26 mouse cellular contexts compared by ENCODE assay signal in the genomic region with DNA sequence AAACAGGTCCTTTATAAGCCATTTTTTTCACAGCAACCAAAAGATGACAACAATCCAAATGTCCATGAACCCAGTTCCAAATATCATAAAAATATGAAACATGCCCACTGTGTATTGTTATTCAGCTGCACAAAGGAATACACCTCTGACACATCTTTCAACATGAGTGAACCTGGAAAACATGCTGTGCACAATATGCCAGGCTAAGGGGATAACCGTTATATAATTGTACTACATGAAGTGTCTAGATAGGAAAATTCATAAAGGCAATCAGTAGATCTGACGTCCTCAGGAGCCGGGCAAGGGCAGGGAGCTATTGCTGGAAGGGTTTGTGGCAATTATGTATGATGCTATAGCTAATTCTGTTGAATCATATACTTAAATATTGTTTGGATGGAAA.
DNase-seq lines count a peak whose midpoint lies in the region; ATAC-seq lines count a peak whose summit lies in the region.
"Had no signal": no experiment of that assay in that cellular context is flagged by ENCODE, and none has a peak within 500 bp of the region (broad histone marks: within the 10 kb centered on the region; RNA-seq: fewer than 3 reads in every experiment).

No protein-coding gene starts in this region.

- H3K4me3 ChIP-seq in liver, embryonic 11.5 days (ENCODE audit: low read depth, low read length), result no peak overlapping the region
- no peak overlapping the region for H3K4me3 ChIP-seq in intestine, embryonic 16.5 days (ENCODE audit: low read length)
- H3K4me3 ChIP-seq: embryonic facial prominence, embryonic 10.5 days; embryonic facial prominence, embryonic 13.5 days; erythroblast, embryonic 14.5 days; forebrain, embryonic 12.5 days; forebrain, embryonic 15.5 days; heart, embryonic 12.5 days; heart, embryonic 15.5 days; hindbrain, embryonic 10.5 days; hindbrain, embryonic 13.5 days; intestine, embryonic 15.5 days had no signal

- no peaks in the 10 kb centered on the region for H3K36me3 ChIP-seq in liver, embryonic 11.5 days (ENCODE audit: control insufficient read depth, insufficient read depth, low read length)
- H3K36me3 ChIP-seq in intestine, embryonic 16.5 days (ENCODE audit: control insufficient read depth, insufficient read depth, low read length), result no peaks in the 10 kb centered on the region
- H3K36me3 ChIP-seq: embryonic facial prominence, embryonic 10.5 days; embryonic facial prominence, embryonic 13.5 days; forebrain, embryonic 12.5 days; forebrain, embryonic 15.5 days; heart, embryonic 12.5 days; heart, embryonic 15.5 days; hindbrain, embryonic 10.5 days; hindbrain, embryonic 13.5 days; intestine, embryonic 15.5 days had no signal

- ATAC-seq in liver, embryonic 11.5 days (replicated peaks; ENCODE audit: low FRiP score), result no peak
- no peak for ATAC-seq in intestine, embryonic 16.5 days
- ATAC-seq: CD4-positive, CD25-positive, alpha-beta regulatory T cell, adult 4 months; forebrain, embryonic 15.5 days; hindbrain, embryonic 16.5 days; intestine, embryonic 15.5 days had no signal

- 90% methylated on average over 3 of the region's 3 CpGs for WGBS in liver, embryonic 11.5 days
- 90% methylated on average over 3 of the region's 3 CpGs for WGBS in intestine, embryonic 16.5 days

- no peaks in the 10 kb centered on the region for H3K27me3 ChIP-seq in liver, embryonic 11.5 days (replicated peaks; ENCODE audit: control insufficient read depth, insufficient read depth, low read length)
- H3K27me3 ChIP-seq in intestine, embryonic 16.5 days (replicated peaks; ENCODE audit: control insufficient read depth, insufficient read depth, low read length), result no peaks in the 10 kb centered on the region
- H3K27me3 ChIP-seq: embryonic facial prominence, embryonic 13.5 days; forebrain, embryonic 12.5 days; forebrain, embryonic 15.5 days; heart, embryonic 12.5 days; heart, embryonic 15.5 days; hindbrain, embryonic 13.5 days; intestine, embryonic 15.5 days had no signal

- no peak overlapping the region for H3K9ac ChIP-seq in liver, embryonic 11.5 days (ENCODE audit: low read depth, low read length)
- H3K9ac ChIP-seq in intestine, embryonic 16.5 days (ENCODE audit: low read depth, low read length), result no peak overlapping the region
- H3K9ac ChIP-seq: embryonic facial prominence, embryonic 13.5 days; forebrain, embryonic 12.5 days; forebrain, embryonic 15.5 days; heart, embryonic 12.5 days; heart, embryonic 15.5 days; hindbrain, embryonic 13.5 days; intestine, embryonic 15.5 days had no signal

- H3K4me1 ChIP-seq in liver, embryonic 11.5 days (replicated peaks; ENCODE audit: control insufficient read depth, insufficient read depth, low read length), result no peaks in the 10 kb centered on the region
- H3K4me1 ChIP-seq in intestine, embryonic 16.5 days (ENCODE audit: control insufficient read depth, insufficient read depth, low read length), result no peaks in the 10 kb centered on the region
- H3K4me1 ChIP-seq: embryonic facial prominence, embryonic 13.5 days; forebrain, embryonic 12.5 days; forebrain, embryonic 15.5 days; heart, embryonic 12.5 days; heart, embryonic 15.5 days; hindbrain, embryonic 10.5 days; hindbrain, embryonic 13.5 days; intestine, embryonic 15.5 days had no signal

- H3K4me2 ChIP-seq in liver, embryonic 11.5 days, result no peak overlapping the region
- H3K4me2 ChIP-seq in intestine, embryonic 16.5 days (ENCODE audit: low read depth, low read length), result no peak overlapping the region
- H3K4me2 ChIP-seq: embryonic facial prominence, embryonic 13.5 days; forebrain, embryonic 12.5 days; forebrain, embryonic 15.5 days; heart, embryonic 12.5 days; heart, embryonic 15.5 days; hindbrain, embryonic 13.5 days; intestine, embryonic 15.5 days had no signal

- no peaks in the 10 kb centered on the region for H3K9me3 ChIP-seq in liver, embryonic 11.5 days (ENCODE audit: control insufficient read depth, low read length)
- no peaks in the 10 kb centered on the region for H3K9me3 ChIP-seq in intestine, embryonic 16.5 days (ENCODE audit: control insufficient read depth, low read length)
- H3K9me3 ChIP-seq: embryonic facial prominence, embryonic 10.5 days; embryonic facial prominence, embryonic 13.5 days; forebrain, embryonic 12.5 days; forebrain, embryonic 15.5 days; heart, embryonic 12.5 days; heart, embryonic 15.5 days; hindbrain, embryonic 10.5 days; hindbrain, embryonic 13.5 days; intestine, embryonic 15.5 days had no signal

- H3K27ac ChIP-seq in liver, embryonic 11.5 days (ENCODE audit: low read depth, low read length), result no peak overlapping the region
- no peak overlapping the region for H3K27ac ChIP-seq in intestine, embryonic 16.5 days (ENCODE audit: low read length)
- H3K27ac ChIP-seq: embryonic facial prominence, embryonic 10.5 days; embryonic facial prominence, embryonic 13.5 days; forebrain, embryonic 12.5 days; forebrain, embryonic 15.5 days; heart, embryonic 15.5 days; hindbrain, embryonic 10.5 days; hindbrain, embryonic 13.5 days; intestine, embryonic 15.5 days had no signal

- DNase-seq in cerebellum, adult 18-20 months, result peak; percentile 36 to 46
- no peak for DNase-seq in cerebellum, postnatal 4 days (ENCODE audit: low spot score in 2 of 2)
- peak; percentile 33 for DNase-seq in cerebellum, adult 8-10 months
- peak; percentile 57 for DNase-seq in cerebellum, adult 9-11 months
- DNase-seq in liver, embryonic 11.5 days (ENCODE audit: low spot score), result no peak
- DNase-seq: adrenal gland, adult 2 months; adrenal gland, postnatal 14 days; embryo, embryonic 11 days; gastrocnemius, postnatal 25 days; heart, adult 18-20 months; heart, postnatal 10 days; heart, postnatal 36 days; kidney, adult 2 months had no signal

Comparison
In these comparisons a context has a peak if more than half of its experiments do, and no peak if none do; other contexts are left out.
1. DNase-seq: peak in cerebellum, adult 18-20 months (2 of 2), cerebellum, adult 8-10 months (single experiment) and cerebellum, adult 9-11 months (single experiment); none in cerebellum, postnatal 4 days (0 of 2) and liver, embryonic 11.5 days (single experiment).